Mouse (Mus musculus) retina, adult 2 months (tissue): ENCODE measurements around the gene Trappc11.
"Not testable (repeated sequence)": the region's sequence is repeated elsewhere in the genome, so short reads cannot be mapped to it uniquely, and the experiment has no call there.

Source experiments
- DNase-seq: peaks from one replicate; pipeline ENCODE4 v3.0.0-alpha.2; 2012; ENCODE audit warnings: low read depth, low spot score

Gene Trappc11

GRCm38 (mm10) chr8:47487231-47487630 lies 46.0 kb downstream of the Trappc11 start:
- no peak for DNase-seq

- no peak for DNase-seq
Observed at GRCm38 (mm10) chr8:47482354-47483071, 50.8 kb downstream of the Trappc11 start.

GRCm38 (mm10) chr8:47480039-47480438 lies 53.2 kb downstream of the Trappc11 start:
- DNase-seq = no peak

- no peak for DNase-seq
Observed at GRCm38 (mm10) chr8:47461650-47462049, 71.6 kb downstream of the Trappc11 start.

GRCm38 (mm10) chr8:47459216-47459749 lies 74.0 kb downstream of the Trappc11 start:
- DNase-seq = no peak

GRCm38 (mm10) chr8:47458591-47458990 lies 74.7 kb downstream of the Trappc11 start:
- DNase-seq = no peak

GRCm38 (mm10) chr8:47449211-47449610 lies 84.1 kb downstream of the Trappc11 start:
- DNase-seq = not testable (repeated sequence)

- no peak for DNase-seq
Observed at GRCm38 (mm10) chr8:47446312-47447046, 86.8 kb downstream of the Trappc11 start, which contains the start of gene Stox2. Gene Stox2 (minus strand): TSS chr8:47446362.
